Mouse (Mus musculus) bone marrow, adult 2 months (tissue): ENCODE results near the gene Gucy2g.

Experiments used
- CTCF ChIP-seq: fragments of 200-500 bp; IDR thresholded peaks from 2 replicates; pipeline ENCODE4 v1.5.1; 2011; ENCODE audit warnings: low read length, control low read depth; ENCODE audit not compliant: control insufficient read depth, insufficient read depth
- POLR2A ChIP-seq: fragments of 200-500 bp; IDR thresholded peaks from 2 replicates; pipeline ENCODE4 v1.6.1; 2011; ENCODE audit warnings: low read depth, mild to moderate bottlenecking, control low read depth, low read length, borderline replicate concordance; ENCODE audit not compliant: control insufficient read depth

DNA sequence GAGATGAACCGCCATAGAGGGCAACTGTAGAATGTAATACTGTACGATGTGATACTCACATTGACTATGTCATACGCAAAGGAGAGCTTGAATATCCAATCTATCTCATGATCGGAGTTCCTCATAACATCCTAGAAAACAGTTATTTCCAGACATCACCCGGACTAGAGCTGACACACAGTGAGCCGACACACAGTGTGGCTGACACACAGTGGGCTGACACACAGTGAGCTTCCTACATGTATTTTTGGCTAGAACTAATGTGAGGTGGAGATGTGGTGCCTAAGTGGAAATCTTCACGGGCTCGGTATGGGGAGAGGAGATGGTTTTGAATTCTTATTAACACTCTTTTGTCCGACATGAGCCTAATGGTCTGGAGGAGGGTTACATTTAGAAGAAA lies 18.8 kb downstream of the Gucy2g start:
- TF ChIP-seq CTCF: no peak
- TF ChIP-seq POLR2A: no peak
